Mouse (Mus musculus): ENCODE results near the gene Gm16434. TPM values are rescaled to one million over a fixed set of nuclear protein-coding genes. Genes with fewer than 3 reads are reported as not detected.
A peak's percentile ranks its signal among the peaks of the same experiment; 100 is the strongest.
"Not testable (repeated sequence)": the region's sequence is repeated elsewhere in the genome, so short reads cannot be mapped to it uniquely, and the experiment has no call there.

The Gm16434 gene
- polyA plus RNA-seq (2014; fragmentation: Nextera tagmentation; extraction: Ambion mirVana), result not detected in 2 replicates

- not testable (repeated sequence) for H3K4me1 ChIP-seq (ENCODE audit: control insufficient read depth, insufficient read depth, low read length); H3K4me2 ChIP-seq (ENCODE audit: low read length); H3K27me3 ChIP-seq (replicated peaks; ENCODE audit: control insufficient read depth, insufficient read depth, low read length); H3K9me3 ChIP-seq (replicated peaks; ENCODE audit: control insufficient read depth, low read length); DNase-seq (ENCODE audit: low spot score); H3K27ac ChIP-seq (ENCODE audit: low read depth, low read length); ATAC-seq; H3K36me3 ChIP-seq (ENCODE audit: control insufficient read depth, insufficient read depth, low read length); H3K9ac ChIP-seq (ENCODE audit: low read length); H3K4me3 ChIP-seq (ENCODE audit: low read depth, low read length)
- WGBS, result no CpG with 5 or more reads among the region's 2 CpGs
Measured at GRCm38 (mm10) chr14:7194440-7194839, at the start of gene Gm16434. TSS of gene Gm16434 (minus strand) at chr14:7194540.

DNA sequence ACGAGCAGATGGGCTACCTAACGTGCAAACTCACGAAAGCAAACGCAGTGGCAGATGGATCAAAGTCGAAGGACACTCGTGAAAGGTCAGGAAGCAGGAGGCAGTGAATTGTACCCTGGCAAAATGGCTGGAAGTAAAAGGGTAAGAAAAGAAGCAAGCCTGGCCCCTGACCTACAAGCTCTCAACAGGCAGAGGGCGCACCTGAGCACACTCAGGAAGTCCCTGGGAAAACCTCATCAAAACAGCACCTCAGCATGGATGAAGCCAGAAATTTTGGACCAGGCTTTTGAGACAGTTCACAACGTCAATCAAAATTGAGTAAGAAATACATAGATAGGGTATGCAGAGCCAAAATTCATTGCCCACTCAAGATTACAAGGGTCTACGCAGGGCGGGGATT is 49.2 kb upstream of the Gm16434 start:
- not testable (repeated sequence) for H3K27ac ChIP-seq (ENCODE audit: low read depth, low read length); H3K9me3 ChIP-seq (replicated peaks; ENCODE audit: control insufficient read depth, low read length); H3K36me3 ChIP-seq (ENCODE audit: control insufficient read depth, insufficient read depth, low read length); ATAC-seq; H3K4me3 ChIP-seq (ENCODE audit: low read depth, low read length); H3K4me1 ChIP-seq (ENCODE audit: control insufficient read depth, insufficient read depth, low read length); H3K4me2 ChIP-seq (ENCODE audit: low read length); H3K9ac ChIP-seq (ENCODE audit: low read length); H3K27me3 ChIP-seq (replicated peaks; ENCODE audit: control insufficient read depth, insufficient read depth, low read length)
- DNase-seq (ENCODE audit: low spot score), result peak; percentile 57
- 0% methylated on average over 6 of the region's 10 CpGs for WGBS

- not testable (repeated sequence) for H3K4me3 ChIP-seq (ENCODE audit: low read depth, low read length); H3K4me1 ChIP-seq (ENCODE audit: control insufficient read depth, insufficient read depth, low read length); H3K9ac ChIP-seq (ENCODE audit: low read length); H3K36me3 ChIP-seq (ENCODE audit: control insufficient read depth, insufficient read depth, low read length); DNase-seq (ENCODE audit: low spot score); H3K27ac ChIP-seq (ENCODE audit: low read depth, low read length); H3K27me3 ChIP-seq (replicated peaks; ENCODE audit: control insufficient read depth, insufficient read depth, low read length); H3K4me2 ChIP-seq (ENCODE audit: low read length); H3K9me3 ChIP-seq (replicated peaks; ENCODE audit: control insufficient read depth, low read length); ATAC-seq
- 95% methylated on average over 2 of the region's 3 CpGs for WGBS
Measured at GRCm38 (mm10) chr14:7200070-7200469, 5.7 kb upstream of the Gm16434 start.

DNA sequence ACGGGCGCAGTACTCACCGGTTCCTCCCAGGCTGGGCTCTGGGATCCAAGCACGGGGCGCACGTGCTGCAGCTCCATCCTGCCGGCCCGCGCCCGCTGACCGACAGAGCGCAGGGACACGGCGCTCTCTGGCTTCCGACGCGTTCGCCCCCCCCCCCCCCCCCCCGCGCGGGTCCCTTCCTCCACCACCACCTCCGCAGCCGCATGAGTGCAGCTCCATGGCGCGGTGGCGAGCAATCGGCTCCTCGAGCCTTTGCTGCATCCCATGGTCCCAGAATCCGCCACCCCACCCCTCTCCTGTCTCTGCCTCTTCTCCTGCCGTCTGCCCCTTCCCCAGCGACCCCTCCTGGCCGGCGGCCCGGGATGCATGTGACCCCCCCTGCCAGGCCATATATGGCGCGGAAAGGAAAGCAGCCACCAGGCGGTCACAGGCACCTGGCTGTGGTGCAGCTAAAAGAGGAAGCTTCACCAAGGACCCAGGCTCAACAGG is 19.8 kb downstream of the Gm16434 start, which contains the start of gene Gm3512:
Gm3512 (minus strand) TSS at position 51 of the 489 bp plus-strand sequence.
- not testable (repeated sequence) for H3K9me3 ChIP-seq (replicated peaks; ENCODE audit: control insufficient read depth, low read length); H3K36me3 ChIP-seq (ENCODE audit: control insufficient read depth, insufficient read depth, low read length); H3K27me3 ChIP-seq (replicated peaks; ENCODE audit: control insufficient read depth, insufficient read depth, low read length); DNase-seq (ENCODE audit: low spot score); H3K9ac ChIP-seq (ENCODE audit: low read length); H3K4me3 ChIP-seq (ENCODE audit: low read depth, low read length); H3K4me2 ChIP-seq (ENCODE audit: low read length); H3K27ac ChIP-seq (ENCODE audit: low read depth, low read length); H3K4me1 ChIP-seq (ENCODE audit: control insufficient read depth, insufficient read depth, low read length)
- no CpG with 5 or more reads among the region's 37 CpGs for WGBS
- peak; percentile 50; the same call in 1 of the 2 replicates for ATAC-seq

Other genes starting within 250 kb of the Gm16434 start
- not detected in 2 replicates for gene Gm6356, start 220.7 kb downstream of the Gm16434 start, polyA plus RNA-seq (2014; fragmentation: Nextera tagmentation; extraction: Ambion mirVana)
- gene Gm10406, start 167.1 kb downstream of the Gm16434 start, polyA plus RNA-seq (2014; fragmentation: Nextera tagmentation; extraction: Ambion mirVana), result 2.6 and 3.0 TPM in 2 replicates
- gene Gm3685, start 149.6 kb downstream of the Gm16434 start, polyA plus RNA-seq (2014; fragmentation: Nextera tagmentation; extraction: Ambion mirVana), result not detected in 2 replicates
- 5.9 and 7.3 TPM in 2 replicates for gene Gm3696, start 93.9 kb downstream of the Gm16434 start, polyA plus RNA-seq (2014; fragmentation: Nextera tagmentation; extraction: Ambion mirVana)
- not detected in 2 replicates for gene Gm6676, start 69.1 kb downstream of the Gm16434 start, polyA plus RNA-seq (2014; fragmentation: Nextera tagmentation; extraction: Ambion mirVana)
- gene Gm3512, start 20.0 kb downstream of the Gm16434 start, polyA plus RNA-seq (2014; fragmentation: Nextera tagmentation; extraction: Ambion mirVana), result 5.4 and 8.0 TPM in 2 replicates
- gene Gm3727, start 70.2 kb upstream of the Gm16434 start, polyA plus RNA-seq (2014; fragmentation: Nextera tagmentation; extraction: Ambion mirVana), result not detected in 2 replicates
- gene Gm3739, start 120.5 kb upstream of the Gm16434 start, polyA plus RNA-seq (2014; fragmentation: Nextera tagmentation; extraction: Ambion mirVana), result 4.1 and 4.6 TPM in 2 replicates
- not detected in 2 replicates for gene Gm5797, start 137.9 kb upstream of the Gm16434 start, polyA plus RNA-seq (2014; fragmentation: Nextera tagmentation; extraction: Ambion mirVana)
- not detected in 2 replicates for gene Gm8374, start 170.6 kb upstream of the Gm16434 start, polyA plus RNA-seq (2014; fragmentation: Nextera tagmentation; extraction: Ambion mirVana)